Mouse (Mus musculus) adrenal gland, adult 8-10 months (tissue): Measurements from ENCODE around the gene Ranbp1. TPM values are rescaled to one million over a fixed set of nuclear protein-coding genes. Genes with fewer than 3 reads are reported as not detected.
"Not testable (repeated sequence)": the region's sequence is repeated elsewhere in the genome, so short reads cannot be mapped to it uniquely, and the experiment has no call there.

ENCODE experiments used
- DNase-seq: peaks from one replicate; pipeline ENCODE4 v3.0.0; 2022
- total RNA-seq, 4 experiments: library from RNA; stranded (reverse); gene quantifications; 2 replicates each; pipeline ENCODE4 v1.2.4; 2022

Gene Ranbp1
- total RNA-seq, result 100 to 1,000 TPM in 3 of 4 experiments, 10 to 100 TPM in 1; 98.7 to 146 (median 114) TPM

DNA sequence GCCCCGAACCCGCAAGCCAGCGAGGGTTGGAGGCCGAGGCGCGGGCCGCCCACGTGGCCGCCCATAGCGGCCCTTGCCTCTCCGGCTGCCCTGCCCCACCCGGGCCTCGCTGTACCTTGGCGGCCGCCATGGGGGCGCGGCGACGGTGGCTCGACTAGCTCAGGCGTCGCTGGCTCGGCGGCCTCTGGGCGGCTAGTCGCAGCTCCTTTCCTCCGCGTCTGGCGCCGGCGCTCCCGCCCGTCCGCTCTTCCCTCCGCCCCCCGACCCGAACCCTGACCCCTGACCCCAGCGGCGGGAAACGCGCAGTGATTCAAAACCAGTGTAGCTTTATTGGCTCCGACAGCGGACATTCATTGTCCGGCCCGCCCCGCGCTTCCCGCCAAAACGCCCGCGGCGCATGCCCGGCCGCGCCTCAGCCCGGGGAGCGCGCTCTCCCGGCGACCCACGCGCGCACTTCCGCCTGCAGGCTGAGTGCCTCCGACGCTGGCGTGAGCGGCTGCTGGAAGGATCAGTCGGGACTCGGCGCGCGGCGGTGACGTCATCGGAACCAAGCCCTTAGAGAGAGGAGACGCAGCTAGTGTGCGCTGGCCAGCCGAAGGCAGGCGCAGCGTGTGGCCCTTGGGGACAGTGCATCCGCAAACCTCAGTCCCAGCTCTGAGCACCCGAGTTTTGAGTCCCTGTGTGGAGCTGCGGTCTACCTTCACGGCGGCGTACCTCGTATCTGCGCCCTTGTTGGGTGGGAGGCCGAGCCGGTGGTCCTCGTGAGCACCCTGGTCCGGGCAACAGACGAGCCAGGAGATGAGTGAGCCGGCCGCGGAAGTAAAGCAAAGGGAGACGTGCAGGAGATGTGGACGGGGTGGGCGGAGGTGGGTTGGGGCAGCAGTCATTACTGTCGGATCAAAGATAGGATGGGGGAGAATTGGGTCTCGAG is at the start of gene Ranbp1, which contains the start of gene Trmt2a:
TSS of gene Ranbp1 (minus strand) at position 300 of the 931 bp plus-strand sequence.
TSS of gene Trmt2a (plus strand) at position 247 of the 931 bp plus-strand sequence.
- DNase-seq, result peak; percentile 99

DNA sequence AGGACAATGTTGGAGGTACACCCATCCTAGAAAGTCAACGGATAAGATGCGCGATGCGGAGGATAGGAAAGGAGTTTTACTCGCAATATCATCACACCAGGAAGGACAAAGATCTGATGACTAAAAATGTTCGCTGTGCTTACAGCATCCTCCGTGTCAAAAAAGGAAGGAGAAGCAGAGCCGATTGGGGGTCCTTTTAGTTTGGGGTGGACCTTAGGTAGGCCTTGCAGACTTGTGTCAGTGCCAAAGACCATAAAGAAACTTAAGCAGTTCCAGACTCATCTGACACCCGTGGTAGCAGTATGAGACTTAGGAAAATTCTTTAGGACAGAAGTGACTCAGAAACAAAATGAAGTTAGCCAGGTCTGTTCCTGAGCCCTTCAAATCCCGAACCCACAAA is 41.1 kb upstream of the Ranbp1 start:
- not testable (repeated sequence) for DNase-seq

DNA sequence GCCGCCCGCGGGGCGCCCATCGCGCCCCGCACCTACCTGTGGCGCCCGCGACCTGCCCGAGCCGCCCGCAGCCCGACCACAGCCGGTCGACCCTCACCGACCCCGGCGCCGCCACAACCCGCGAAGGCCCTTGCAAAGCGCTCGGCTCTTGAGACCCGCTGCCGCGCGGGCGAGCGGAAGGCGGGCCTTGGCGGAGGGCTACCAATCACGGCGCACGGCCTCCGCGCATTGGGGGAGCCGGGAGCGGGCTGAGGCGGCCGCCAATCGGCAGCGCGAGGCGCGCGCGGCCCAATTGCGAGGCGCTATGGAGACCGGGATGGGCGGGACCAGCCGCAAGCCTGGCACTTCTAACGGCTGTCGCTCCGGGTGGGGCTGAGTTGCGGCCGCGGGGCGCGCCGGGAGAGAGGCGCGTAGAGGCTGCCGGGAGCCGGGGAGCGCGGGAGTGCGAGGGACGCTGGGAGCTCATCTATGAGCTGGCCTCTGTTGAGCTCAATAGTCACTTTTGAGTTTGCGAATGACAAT is 40.6 kb upstream of the Ranbp1 start, which contains the start of gene Dgcr8:
TSS of gene Dgcr8 (minus strand) at position 180 of the 522 bp plus-strand sequence.
- peak; percentile 97 for DNase-seq

DNA sequence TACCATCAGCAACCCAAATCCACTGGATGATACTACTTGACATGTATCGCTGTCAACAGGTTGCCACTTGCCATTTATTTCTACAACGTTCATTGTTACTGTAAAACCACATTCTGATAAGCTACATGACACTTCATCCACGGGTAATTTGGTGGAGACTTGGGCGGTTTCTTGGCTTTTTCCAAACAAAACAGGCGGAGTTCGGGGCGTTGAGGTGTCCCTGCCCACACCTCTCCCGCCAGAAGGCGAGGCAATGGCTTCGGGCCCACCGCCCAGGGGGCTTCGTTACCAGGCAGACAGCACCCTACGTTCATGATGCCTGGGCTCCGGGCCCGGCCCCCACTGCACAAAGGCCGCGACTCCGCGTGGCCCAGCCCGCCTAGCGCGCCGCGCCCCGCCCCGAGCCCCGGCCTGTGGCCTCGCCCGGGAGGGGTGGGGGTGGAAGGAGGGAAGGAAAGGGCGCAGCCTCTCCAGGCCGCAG is 40.1 kb upstream of the Ranbp1 start:
- no peak for DNase-seq

DNA sequence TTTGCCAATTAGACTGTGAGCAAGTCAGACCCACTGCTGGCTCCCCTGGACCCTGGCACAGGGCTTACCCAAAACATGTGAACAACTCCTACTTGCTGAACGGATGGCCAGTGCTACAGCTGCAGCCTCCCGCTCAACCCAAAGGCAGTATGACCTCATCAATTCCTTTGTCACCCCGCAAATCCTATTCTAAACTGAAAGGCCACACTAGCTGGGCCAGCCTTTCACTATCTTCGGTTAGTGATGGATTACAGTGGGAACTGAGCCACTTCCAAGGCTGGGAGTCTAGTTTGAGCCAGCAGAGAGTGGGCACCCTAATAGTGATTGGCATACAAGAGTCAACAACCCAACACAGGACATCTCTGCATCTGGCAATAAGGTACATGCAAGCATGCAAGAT is 39.6 kb upstream of the Ranbp1 start:
- peak; percentile 20 for DNase-seq

DNA sequence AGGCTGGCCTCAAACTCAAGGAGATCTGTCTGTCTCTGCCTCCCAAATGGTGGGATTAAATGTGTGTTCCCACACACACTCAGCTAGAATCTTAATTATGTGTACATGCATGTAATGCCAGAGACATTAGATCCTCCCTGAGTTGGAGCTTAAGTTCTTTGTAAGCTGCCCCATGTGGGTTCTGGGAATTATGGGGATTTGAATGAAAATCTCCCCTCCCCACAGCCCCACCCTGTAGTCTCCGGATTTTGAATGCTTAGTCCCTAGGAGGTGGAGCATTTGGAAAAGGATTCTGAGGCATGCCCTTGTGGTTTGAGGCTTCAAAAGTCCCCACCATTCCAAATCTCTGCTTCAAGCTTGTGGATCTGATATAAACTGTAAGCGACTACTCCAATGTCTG is 26.6 kb upstream of the Ranbp1 start:
- DNase-seq, result no peak

DNA sequence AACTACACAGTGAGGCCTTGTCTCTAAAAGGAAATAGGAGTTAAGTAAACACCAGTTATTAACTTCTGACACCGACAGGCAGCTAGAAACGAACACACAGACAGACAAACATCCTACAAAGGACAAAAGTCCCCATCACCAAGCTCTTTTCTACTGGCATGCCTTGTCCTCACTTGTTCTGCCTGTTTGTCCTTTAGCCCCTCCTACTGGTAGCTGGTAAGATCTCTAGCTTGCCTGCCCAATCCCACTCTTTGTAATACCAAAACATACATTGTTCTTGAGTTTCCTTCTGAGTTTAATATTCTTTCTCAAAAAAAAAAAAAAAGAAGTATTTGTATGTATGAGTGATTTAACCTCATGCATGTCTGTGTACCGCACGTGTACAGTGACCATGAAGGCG is 19.6 kb upstream of the Ranbp1 start:
- no peak for DNase-seq

DNA sequence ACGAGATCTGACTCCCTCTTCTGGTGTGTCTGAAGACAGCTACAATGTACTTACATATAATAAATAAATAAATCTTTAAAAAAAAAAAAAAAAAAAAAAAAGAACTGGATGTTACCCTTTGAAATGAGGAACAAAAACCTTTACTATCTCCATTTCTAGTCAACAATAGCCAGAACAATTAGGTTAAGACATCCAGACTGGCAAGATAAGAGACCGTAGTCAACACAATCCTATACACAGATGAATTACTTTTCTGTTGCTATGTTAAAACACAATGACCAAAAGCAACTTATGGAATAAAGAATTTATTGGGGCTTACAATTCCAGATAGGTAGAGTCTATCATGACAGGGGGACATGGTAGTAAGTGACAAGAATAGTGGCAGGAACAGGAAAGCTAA is 16.5 kb upstream of the Ranbp1 start:
- no peak for DNase-seq

DNA sequence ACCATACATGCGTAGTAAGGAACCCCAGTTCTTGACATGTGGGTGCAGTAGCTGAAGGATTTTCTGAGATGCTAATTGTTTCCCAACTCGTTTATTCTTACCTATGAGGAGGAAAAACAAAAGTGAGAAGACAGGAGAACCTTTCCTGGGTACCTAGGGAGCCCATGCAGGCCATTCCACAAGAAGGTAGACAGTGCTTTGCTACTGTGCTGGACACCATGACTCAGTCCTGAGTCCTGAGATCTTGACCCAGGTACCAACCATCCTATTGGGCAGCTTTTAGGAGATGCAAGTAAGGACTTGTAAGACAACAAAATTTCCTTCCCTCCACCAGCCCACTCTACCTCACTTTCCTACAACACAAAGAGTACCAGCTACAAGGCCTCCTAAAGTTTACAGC is 9.7 kb upstream of the Ranbp1 start, which contains the start of gene Gm49776:
TSS of gene Gm49776 (minus strand) at position 101 of the 400 bp plus-strand sequence.
- no peak for DNase-seq

DNA sequence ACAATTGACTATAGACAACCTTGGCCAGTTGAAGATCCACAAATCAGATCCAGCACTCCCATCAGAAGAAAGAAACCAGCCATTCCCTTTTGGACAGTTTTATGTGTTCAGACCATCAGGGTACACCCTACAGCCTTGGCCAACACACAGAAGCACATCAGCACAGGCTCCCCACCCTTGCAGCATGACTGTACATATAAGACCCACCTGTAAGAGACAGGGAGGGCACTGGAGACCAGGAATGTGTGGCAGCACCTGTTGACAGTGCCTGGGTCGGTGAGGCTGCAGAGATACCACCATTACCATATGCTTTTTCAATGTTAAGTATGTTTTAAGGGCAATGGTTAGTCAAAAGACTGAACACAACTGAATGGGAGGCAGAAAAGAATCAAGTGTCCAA is 5.3 kb upstream of the Ranbp1 start:
- DNase-seq, result no peak

DNA sequence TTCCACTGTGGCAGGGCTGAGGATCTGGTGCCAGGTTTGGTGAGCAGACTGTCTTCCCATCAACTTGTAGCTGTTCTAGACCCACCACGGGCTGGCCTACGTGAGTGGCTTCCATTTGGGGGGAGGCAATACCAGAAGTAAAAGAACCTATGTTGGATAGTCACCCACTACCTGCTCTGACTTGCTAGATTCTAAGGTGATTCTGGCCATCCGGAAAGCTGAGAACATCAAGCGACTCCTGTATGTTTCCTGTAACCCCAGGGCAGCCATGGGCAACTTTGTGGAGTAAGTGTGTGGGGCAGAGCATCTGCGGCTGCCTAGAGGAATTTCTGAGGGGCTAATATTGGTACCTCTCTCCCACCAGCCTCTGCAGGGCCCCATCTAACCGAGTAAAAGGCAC is 4.2 kb upstream of the Ranbp1 start:
- DNase-seq, result no peak

DNA sequence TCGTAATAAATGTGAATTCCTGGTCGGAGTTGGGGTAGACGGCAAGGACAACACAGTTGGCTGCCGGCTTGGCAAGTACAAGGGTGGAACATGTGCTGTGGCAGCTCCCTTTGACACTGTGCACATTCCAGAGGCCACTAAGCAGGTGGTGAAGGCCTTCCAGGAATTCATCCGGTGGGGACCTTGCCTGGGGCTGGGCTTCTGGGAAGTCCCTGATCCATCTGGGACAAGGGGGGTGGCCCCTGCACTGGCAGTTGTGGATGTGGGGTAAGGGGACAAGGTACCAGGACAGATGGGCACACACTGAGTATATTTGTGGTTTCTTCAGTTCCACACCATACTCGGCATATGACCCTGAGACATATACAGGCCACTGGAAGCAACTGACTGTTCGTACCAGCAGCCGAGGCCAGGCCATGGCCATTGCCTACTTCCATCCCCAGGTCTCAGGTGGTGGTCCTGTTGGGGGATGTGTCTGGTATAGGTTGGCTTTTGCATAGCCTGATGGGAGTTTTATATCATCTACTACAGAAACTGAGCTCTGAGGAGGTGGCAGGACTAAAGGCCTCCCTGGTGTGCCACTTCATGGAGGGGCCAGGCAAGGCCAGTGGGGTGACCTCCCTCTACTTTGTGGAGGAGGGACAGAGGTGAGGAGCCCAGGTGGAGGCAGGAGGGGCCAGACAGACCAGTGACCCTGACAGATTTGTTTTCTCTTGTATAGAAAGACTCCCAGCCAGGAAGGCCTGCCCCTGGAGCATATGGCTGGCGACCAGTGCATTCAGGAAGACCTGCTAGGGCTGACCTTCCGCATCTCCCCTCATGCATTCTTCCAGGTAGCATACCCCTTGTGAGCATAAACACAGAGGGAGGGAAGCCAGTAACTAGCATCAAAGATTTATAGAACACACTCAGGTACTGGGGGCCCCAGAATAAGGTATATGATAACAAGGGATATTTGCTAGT is 2.6 kb upstream of the Ranbp1 start:
- DNase-seq, result no peak

DNA sequence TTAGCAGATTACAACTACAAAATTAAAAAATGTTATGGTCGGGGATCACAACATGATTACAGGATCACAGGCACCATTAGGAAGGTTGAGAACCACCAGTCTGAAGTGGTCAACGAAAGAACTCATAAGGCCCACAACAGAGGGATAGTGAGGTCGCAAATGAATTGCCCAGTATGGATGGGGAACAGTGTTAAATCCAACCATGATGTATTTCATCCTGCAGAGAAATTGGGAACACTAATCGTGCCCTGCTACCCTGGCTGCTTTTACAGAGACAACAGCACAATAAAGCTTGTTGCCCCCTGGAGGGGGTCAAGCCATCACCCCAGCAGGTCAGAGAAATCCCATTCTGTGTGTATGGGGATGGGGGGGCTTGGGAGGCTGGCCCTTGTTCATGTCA is 1.7 kb upstream of the Ranbp1 start:
- no peak for DNase-seq

DNA sequence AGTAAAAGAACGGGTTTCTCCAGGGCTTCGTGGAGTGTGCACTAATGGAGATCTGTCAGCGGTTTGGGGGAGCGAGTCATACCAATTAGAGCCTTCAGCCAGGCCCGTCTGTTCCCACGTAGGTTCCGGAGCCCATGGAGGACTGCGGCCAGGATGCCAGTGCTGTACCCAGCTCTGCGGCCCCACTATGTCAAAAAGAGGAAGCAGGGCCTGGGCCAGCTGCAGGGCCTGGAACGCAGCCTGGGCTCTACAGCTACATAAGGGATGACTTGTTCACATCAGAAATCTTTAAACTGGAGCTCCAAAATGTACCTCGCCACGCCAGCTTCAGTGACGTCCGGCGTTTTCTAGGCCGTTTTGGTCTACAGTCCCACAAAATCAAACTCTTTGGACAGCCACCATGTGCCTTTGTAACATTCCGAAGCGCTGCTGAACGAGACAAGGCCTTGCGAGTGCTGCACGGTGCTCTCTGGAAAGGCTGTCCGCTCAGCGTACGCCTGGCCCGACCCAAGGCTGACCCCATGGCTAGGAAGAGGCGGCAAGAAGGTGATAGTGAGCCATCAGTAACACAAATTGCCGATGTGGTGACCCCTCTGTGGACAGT is 934 bp upstream of the Ranbp1 start:
- DNase-seq, result peak; percentile 38

DNA sequence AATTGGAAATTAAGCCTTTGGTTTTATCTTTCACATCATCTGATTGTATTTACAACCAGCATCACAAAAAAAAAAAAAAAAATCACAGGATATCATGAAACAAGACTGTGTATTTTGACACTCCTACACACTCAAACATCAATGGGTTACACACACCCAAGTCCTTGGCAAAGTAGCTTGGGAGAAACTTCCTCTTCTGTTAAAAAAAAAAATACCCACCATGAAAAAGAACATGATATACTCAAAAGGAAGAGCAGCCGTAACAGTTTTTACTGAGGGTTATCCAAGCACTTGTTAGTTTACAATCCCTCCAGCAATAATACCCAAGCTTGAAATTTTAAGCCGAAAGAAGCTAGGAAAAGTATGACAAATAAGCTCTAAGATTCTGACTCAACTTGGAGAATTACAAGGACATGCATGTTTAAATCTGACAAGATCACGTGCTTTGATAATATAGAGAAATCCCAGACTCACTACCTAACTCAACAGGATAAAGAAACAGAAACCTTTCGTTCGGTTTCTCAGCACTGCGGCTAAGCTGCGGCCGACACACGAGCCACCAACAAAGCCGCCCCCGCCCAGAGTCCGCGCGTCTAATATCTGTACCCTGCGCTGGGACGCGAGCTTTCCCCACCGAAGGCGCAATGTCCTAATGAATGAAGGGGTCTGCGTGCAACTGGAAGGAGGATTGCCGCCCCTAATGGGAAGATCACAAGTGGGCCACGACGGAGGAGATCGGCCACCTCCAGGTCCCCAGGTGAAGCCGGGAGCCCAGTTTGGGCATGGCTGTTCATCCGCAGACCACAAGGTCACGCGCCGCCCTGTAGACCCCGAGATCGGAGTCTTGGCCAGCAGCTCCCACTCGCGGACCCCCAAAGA is 772 bp downstream of the Ranbp1 start:
- DNase-seq, result no peak

DNA sequence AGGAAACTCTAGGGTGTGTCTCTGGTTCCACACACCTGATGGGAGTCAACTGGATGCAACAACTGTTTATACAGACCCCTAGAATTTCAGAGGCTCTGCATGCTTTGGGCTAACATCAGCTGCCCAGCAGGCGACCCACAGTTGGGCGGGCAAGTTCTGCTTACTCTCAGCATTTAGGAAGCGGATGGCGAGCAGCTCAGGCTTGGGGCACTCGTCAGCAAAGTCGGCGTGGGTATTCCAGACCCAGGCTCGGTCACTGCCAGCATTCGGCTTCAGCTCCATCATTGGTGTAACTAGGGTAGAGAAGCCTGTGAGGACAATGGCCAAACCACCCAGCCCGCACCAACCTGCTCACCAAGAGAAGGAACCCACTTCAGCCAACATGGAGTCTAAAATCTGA is 7.0 kb downstream of the Ranbp1 start:
- no peak for DNase-seq

DNA sequence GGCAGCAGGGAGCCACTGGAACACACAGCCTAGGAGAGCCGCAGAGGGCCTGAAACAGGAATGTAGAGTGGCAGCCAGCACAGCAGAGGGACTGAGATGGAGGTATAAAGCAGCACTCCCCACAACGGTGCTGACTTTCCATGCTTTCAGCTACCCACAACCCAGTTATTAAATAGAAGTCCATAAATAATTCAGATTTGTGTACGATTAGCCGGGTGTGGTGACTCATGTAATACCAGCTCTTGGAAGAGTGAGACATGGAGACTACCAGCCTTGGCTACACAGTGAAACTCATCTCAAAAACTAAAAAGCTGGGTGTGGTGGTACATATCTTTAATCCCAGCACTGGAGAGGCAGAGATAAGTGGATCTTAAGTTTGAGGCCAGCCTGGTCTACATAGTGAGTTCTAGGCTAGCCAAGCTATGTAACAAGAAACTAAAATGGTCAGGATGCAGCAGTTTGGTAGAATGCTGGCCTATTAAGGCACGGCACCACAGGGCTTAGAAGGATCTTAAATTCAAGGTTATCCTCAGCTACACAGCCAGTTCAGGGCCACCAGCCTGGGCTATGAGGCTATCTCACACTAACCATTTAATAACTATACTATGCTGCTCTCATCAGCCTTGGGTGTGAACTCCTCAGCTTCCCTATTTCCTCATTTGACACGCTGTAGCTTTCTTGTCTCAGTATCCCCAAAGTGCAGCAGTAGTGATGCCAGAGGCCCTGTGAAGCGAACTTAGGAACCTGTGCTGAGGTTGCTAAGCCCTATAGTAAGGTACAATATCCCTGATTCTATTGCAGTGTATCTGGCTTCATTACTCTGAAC is 11.6 kb downstream of the Ranbp1 start:
- no peak for DNase-seq

DNA sequence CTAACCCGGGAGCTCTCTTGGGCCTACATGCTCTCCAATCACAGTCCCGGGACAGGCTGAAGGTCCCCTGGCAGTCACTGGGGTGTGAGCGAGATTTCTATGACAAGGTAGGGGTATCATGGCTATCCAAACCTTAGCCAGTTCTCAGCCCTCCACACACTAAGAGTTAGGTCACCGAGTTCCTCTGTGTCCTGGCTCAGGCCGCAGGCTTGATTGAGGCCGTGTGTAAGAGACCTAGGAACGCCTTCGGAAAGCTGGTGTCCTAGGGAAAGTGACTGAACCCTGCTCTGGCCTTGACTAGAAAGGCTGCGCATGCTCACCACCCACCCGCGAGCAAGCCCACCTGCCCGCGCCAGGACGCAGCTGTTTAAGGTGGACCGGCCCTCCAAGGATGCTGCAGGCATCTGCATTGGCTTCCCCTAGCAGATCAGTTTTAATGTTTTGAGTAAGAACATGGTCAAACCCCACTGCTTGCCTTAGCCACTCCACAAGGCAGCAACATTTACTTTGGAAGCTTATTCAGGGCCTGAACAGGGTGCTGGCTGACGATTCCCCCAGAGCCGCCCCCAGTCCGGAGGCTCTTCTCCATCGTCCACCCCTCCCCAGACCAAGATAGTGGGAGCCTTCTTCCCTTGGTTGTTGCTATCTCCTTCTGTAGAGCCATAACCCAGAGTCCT is 13.0 kb downstream of the Ranbp1 start:
- peak; percentile 74 for DNase-seq

DNA sequence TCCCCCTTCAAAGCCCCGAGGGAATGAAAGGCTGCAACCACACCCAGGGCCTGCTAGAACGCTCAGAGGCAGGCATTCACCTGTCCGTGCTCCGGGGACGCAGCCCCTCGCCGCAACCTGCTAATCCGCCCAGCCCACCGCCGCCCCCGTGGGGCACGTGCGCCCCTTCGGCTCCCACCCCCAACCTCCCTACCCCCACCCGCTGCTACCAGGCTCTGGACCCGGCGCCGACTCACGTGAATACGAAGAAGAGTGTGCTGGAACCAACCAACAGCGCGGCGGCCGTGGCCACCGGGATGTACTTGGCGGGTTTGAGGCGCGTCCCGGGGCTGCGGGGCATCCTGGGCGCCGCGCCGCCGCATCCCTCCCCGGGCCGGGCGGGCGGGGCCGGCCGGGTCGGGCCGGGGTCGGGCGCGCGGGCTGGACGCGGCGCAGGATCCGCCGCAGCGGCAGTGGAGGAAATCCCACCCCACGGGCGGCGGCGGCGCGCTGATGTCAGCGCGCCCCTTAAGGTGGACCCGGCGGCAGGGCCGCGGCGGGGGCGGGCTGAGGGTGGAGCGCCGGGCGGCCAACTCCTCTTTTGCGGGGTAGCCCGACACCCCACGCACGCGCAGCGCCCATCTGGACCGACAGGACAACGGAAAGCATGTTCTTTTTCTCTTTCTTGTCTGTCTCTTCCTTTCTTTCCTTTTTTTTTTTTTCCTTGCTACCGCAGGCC is 13.7 kb downstream of the Ranbp1 start, which contains the start of gene Zdhhc8:
TSS of gene Zdhhc8 (minus strand) at position 466 of the 718 bp plus-strand sequence.
- peak; percentile 66 for DNase-seq
